Mouse (Mus musculus): ENCODE results near the gene Cracr2b.

The Cracr2b gene

DNA sequence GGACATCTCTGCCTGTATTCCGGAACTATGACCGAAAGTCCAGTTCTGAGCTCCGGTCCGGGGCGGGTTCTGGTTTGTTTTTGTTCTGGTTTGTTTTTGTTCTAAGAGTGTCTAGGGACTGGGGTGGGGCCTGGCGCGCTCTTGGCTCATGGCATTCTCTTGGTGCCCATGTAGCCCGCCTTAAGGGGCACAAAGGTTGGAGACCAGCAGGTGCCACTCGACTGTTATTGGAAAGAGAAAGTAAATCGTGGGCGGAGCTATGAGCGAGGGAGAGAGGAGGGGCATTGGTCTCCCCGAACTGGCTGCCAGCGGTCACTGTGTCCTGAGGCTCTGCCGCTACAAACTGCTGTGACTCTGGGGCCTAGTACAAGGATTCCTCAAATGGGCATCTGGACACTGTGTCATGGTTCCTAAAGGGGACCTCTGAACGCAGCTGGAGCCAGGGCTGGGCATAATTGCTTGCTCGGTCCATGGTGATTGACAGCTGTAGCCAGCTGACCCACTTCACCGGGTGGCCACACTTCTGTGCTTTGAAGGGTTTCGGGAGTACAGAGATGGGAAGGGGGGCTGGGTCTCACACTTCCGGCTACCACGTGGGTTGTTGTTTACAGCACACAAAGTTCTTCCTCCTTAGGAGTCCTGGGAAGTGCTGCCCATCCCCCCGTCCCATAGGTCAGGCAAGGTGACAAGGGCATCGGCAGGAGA, 5.1 kb upstream of the Cracr2b start:
- peak; percentile 89 for DNase-seq

DNA sequence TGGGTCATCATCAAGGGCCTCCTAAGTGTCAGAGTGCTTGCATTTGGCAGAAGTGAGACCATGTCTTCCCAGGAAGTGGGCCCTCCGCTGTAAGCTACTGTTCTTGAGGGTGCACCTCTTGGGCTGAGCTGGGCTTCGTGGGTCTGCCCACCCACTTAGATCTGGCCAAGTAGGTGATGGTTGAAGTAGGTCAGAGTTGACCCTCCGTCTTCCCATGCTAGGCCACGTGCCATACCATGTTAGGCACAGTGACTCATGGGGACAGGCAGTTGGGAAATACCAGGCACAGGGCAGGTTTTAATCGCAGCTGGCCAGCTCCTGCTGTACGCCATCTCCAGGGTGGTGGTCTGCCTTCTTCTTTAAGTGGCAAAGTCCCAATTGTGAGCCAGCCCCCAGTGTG, 4.2 kb upstream of the Cracr2b start:
- peak; percentile 4 for DNase-seq

DNA sequence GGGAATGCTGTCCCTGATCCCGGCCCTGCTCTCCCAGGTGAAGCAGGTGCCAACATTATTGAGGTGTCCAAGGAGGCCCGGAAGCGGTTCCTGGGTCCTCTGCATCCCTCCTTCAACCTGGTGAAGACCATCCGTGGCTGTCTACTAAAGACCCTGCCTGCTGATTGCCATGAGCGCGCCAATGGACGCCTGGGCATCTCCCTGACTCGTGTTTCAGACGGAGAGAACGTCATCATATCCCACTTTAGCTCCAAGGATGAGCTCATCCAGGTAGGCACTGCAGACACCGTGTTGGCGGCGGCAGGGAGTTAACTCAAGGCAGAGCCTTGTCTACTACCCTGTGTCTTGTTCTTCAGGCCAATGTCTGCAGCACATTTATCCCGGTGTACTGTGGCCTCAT, 3.7 kb upstream of the Cracr2b start:
- DNase-seq = no peak

DNA sequence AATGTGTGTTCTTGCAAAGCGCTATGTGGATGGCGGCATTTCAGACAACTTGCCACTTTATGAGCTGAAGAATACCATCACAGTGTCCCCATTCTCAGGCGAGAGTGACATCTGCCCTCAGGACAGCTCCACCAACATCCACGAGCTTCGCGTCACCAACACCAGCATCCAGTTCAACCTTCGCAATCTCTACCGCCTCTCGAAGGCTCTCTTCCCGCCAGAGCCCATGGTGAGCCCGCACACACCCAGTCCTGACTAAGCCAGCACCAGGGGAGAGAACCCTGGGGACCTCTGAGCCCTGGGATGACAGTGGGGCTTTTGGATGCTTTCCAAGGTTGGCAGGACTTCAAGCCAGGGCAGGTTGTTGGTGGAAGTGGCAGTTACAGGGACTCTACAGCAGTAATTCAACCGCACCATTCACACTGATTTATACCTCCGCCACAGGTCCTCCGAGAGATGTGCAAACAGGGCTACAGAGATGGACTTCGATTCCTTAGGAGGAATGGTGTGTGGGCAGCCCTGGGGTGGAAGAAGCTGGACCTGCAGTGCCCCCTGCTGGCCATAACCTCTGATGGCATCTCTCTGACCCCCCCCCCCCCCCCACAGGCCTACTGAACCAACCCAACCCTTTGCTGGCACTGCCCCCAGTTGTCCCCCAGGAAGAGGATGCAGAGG, 2.8 kb upstream of the Cracr2b start:
- DNase-seq = peak; percentile 73

- DNase-seq = no peak
Observed at GRCm38 (mm10) chr7:141458661-141459060, 2.2 kb upstream of the Cracr2b start.

GRCm38 (mm10) chr7:141459301-141459711, 1.6 kb upstream of the Cracr2b start:
- no peak for DNase-seq

- no peak for DNase-seq
Observed at GRCm38 (mm10) chr7:141460001-141460390, 898 bp upstream of the Cracr2b start.

DNA sequence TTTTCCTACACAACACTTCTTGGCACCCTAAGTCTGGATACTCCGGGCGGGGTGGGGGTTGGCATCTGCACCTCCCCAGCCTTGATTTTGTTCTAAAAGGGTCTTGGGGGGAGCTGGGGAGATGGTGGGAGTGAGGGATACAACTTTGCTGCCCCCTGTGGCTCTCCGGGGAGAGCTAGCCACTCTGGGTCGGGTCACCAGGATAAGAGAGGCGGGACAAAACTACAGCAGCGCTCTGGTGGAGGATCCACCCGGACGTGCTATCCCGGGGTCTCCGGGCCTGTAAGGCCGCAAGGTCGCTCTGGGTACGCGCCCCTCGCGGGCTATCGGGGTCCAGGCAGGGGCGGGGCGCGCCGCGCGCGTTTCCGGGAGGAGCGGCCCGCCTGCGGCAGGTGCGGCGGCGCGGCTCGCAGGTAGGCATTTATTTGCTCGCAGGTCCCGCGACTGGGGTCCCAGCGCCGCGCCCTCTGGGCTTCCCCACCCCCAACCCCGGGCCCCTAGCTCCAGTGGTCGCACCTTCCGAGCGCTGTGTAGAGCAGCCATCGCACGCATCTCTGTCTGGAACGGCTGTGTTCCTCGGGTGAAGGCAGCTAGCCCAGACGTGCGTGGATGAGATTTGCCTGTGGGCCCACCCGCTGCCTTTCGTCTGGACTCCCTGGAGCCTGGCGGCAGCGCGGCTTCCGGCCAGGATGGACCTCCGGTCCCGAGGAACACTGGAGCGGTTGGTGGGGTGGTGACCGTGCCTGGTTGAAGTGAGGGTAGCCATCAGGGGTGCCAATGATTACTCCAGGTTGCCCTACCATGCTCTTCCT, 833 bp downstream of the Cracr2b start:
- no peak for DNase-seq

- DNase-seq = peak; percentile 71
Observed at GRCm38 (mm10) chr7:141462333-141462821, 1.5 kb downstream of the Cracr2b start.

DNA sequence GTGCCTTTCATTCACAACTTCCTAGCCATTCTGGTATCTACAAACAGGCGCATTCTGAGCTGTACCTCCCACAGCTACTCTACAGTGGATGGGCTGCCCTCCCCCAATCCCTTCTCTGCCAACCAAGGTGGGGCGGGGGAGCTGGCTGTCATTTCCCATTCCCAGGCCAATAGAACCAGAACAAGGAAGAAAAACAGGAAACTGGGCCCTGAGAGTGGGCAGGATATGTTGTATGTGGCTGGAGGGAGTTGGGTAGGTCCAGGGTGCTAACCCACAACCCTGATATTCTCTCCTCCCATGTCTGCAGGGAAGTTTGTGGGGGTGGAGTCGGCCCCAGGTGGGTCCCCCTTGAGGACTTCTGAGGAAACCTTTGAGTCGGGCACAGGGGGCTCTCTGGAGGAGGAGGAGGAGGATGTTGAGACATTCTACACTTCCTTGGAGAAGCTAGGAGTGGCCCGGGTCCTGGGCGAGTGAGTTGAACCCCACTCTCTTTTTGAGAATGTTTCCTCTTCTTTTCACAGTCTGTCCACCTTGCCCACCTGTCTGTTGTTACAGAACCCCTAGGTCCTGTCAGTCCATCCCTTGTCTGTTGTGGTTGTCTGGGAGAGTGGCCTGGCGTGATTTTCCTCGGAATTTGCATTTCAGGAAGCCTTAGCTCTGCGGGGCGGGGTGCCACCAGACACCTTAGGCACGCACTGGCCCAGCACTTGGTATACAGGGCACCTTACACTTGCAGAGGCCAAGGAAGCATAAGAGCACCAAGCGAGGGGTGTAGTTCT, 3.1 kb downstream of the Cracr2b start:
- DNase-seq = peak; percentile 76

GRCm38 (mm10) chr7:141464603-141465201, 3.8 kb downstream of the Cracr2b start:
- DNase-seq = peak; percentile 70

DNA sequence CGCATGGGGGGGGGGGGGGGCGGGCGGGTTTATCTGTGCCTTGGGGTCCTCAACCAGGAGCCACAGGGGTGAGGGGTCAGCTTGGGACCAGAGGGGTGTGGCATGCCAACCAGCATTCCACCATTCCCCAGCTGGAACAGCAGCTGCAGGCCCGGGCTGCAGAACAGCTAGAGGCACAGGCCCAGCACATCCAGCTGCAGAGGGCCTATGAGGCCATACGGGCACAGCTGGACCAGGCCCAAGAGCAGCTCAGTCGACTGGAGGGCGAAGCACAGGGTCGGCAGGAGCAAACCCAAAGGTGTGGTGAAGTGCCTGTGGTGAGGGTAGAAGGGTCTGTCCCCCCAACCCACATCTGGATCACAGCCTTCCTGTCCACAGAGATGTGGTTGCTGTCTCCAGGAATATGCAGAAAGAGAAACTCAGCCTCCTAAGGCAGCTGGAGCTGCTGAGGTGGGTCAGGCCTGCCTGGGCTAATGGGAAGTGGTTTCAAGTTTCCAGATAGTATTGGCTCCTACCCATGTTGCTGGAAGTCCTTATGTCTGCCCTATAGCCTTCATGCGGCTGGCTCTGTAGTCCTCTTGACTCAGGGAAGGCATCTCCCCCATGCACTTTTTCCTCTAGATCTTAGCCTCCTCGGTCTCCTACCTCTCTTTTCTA, 4.6 kb downstream of the Cracr2b start:
- DNase-seq = no peak

DNA sequence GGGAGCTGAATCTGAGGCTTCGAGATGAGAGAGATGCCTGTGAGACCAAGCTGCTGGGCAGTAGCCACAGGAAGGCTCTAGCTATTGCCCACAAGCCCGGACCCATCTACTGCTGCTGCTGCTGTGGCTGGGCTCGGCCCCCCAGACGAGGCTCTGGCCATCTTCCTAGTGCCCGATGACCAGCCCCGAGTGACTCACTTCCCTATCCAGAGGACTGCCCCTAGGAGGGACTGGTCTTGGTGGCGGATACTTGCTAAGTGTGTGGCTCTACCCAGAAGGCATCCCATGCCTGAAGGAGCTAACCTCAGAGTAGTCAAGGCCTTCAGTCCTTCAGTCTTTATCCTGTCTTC, 5.1 kb downstream of the Cracr2b start:
- no peak for DNase-seq

- DNase-seq = no peak
Observed at GRCm38 (mm10) chr7:141466607-141467148, 5.8 kb downstream of the Cracr2b start.

- DNase-seq = peak; percentile 96
Observed at GRCm38 (mm10) chr7:141467230-141468030, 6.5 kb downstream of the Cracr2b start, which contains the start of gene Cd151. Cd151 (plus strand) TSS chr7:141467392.

- DNase-seq = no peak
Observed at GRCm38 (mm10) chr7:141468164-141468521, 7.2 kb downstream of the Cracr2b start.

- peak; percentile 82 for DNase-seq
Observed at GRCm38 (mm10) chr7:141468522-141469211, 7.8 kb downstream of the Cracr2b start.

DNA sequence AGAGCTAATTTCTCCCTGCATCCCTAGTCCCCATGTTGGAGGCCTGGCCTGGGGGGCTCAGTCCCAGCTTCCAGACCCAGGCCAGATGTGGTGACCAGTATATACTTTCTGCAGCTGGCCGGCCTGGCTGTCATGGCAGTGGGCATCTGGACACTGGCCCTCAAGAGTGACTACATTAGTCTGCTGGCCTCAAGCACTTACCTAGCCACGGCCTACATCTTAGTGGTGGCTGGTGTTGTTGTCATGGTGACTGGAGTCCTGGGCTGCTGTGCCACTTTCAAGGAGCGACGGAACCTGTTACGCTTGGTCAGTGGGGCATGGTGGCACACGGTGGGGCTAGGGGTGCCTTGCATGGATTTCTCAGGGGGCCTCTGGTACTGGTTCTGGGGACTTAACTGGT, 8.5 kb downstream of the Cracr2b start:
- DNase-seq = no peak

DNA sequence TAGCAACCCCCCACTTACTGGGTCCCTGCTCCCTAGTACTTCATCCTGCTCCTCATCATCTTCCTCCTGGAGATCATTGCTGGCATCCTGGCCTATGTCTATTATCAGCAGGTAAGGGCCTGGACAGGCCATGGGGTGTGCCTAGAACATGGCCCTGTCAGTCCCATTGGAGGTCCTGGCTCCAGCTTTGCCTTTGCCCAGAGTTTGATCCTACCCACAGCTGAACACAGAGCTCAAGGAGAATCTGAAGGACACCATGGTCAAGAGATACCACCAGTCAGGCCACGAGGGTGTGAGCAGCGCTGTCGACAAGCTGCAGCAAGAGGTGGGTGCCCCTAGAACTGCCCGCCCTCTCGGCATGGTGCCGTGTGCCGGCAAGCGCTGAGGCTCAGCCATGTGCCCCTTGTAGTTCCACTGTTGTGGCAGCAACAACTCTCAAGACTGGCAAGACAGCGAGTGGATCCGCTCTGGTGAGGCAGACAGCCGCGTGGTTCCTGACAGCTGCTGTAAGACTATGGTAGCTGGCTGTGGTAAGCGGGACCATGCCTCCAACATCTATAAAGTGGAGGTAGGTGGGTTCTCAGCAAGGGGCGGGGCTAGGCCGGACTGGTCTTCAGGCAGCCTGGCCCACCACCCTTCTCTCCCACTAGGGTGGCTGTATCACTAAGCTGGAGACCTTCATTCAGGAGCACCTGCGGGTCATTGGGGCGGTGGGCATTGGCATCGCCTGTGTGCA, 9.2 kb downstream of the Cracr2b start:
- no peak for DNase-seq

GRCm38 (mm10) chr7:141470637-141470944, 9.7 kb downstream of the Cracr2b start:
- DNase-seq = no peak

Data from kidney, postnatal 14 days (tissue).